Mouse (Mus musculus): ENCODE measurements around the gene Rab13. TPM values are rescaled to one million over a fixed set of nuclear protein-coding genes. Genes with fewer than 3 reads are reported as not detected.

The Rab13 gene
- total and polyA plus RNA-seq, 2 experiments from 2014 or later: 3.9 to 18.5 TPM

GRCm38 (mm10) chr3:90266901-90267775 is 53.6 kb downstream of the Rab13 start:
- no peak for TF ChIP-seq CTCF (IDR thresholded peaks at IDR 0.05)
- Histone ChIP-seq H3K4me3 (ENCODE audit: low read depth, low read length) (no peak overlapping the region), H3K9me3 (ENCODE audit: low read length) (no peaks in the 10 kb centered on the region), H3K4me2 (ENCODE audit: low read depth, low read length, poor library complexity, severe bottlenecking) (peak overlapping the region; percentile 89; the same call in 1 of the 2 replicates), H3K27me3 (ENCODE audit: insufficient read depth, low read length) (no peaks in the 10 kb centered on the region), H3K36me3 (ENCODE audit: insufficient read depth, low read length) (peaks cover 43% of the 10 kb centered on the region), H3K27ac (ENCODE audit: low read depth, low read length) (no peak overlapping the region), H3K4me1 (ENCODE audit: insufficient read depth, low read length) (peaks cover 11% of the 10 kb centered on the region), H3K9ac (replicated peaks; ENCODE audit: low read length, poor library complexity, severe bottlenecking) (no peak overlapping the region)
- no peak for DNase-seq (ENCODE audit: low spot score)
- ATAC-seq (ENCODE audit: low FRiP score): no peak
- 87% methylated on average over 20 of the region's 20 CpGs for WGBS

GRCm38 (mm10) chr3:90268190-90268589 is 54.7 kb downstream of the Rab13 start:
- ATAC-seq (ENCODE audit: low FRiP score): no peak
- no peak for TF ChIP-seq CTCF (IDR thresholded peaks at IDR 0.05)
- DNase-seq (ENCODE audit: low spot score): no peak
- peaks cover 11% of the 10 kb centered on the region for H3K4me1 ChIP-seq (ENCODE audit: insufficient read depth, low read length)
- H3K4me3 ChIP-seq (ENCODE audit: low read depth, low read length): no peak overlapping the region
- H3K4me2 ChIP-seq (ENCODE audit: low read depth, low read length, poor library complexity, severe bottlenecking): no peak overlapping the region
- H3K27me3 ChIP-seq (ENCODE audit: insufficient read depth, low read length): no peaks in the 10 kb centered on the region
- H3K9ac ChIP-seq (replicated peaks; ENCODE audit: low read length, poor library complexity, severe bottlenecking): no peak overlapping the region
- 96% methylated on average over 11 of the region's 11 CpGs for WGBS
- peaks cover 41% of the 10 kb centered on the region for H3K36me3 ChIP-seq (ENCODE audit: insufficient read depth, low read length)
- no peaks in the 10 kb centered on the region for H3K9me3 ChIP-seq (ENCODE audit: low read length)
- H3K27ac ChIP-seq (ENCODE audit: low read depth, low read length): no peak overlapping the region

- TF ChIP-seq CTCF (IDR thresholded peaks at IDR 0.05): no peak
- no peaks in the 10 kb centered on the region for H3K9me3 ChIP-seq (ENCODE audit: low read length)
- H3K9ac ChIP-seq (replicated peaks; ENCODE audit: low read length, poor library complexity, severe bottlenecking): no peak overlapping the region
- ATAC-seq (ENCODE audit: low FRiP score): no peak
- peaks cover 34% of the 10 kb centered on the region for H3K36me3 ChIP-seq (ENCODE audit: insufficient read depth, low read length)
- no peak overlapping the region for H3K4me2 ChIP-seq (ENCODE audit: low read depth, low read length, poor library complexity, severe bottlenecking)
- H3K27me3 ChIP-seq (ENCODE audit: insufficient read depth, low read length): no peaks in the 10 kb centered on the region
- no peak overlapping the region for H3K4me3 ChIP-seq (ENCODE audit: low read depth, low read length)
- H3K27ac ChIP-seq (ENCODE audit: low read depth, low read length): no peak overlapping the region
- 88% methylated on average over 16 of the region's 16 CpGs for WGBS
- peaks cover 11% of the 10 kb centered on the region for H3K4me1 ChIP-seq (ENCODE audit: insufficient read depth, low read length)
- no peak for DNase-seq (ENCODE audit: low spot score)
Measured at GRCm38 (mm10) chr3:90268971-90269370, 55.5 kb downstream of the Rab13 start.

GRCm38 (mm10) chr3:90270784-90271183 is 57.3 kb downstream of the Rab13 start:
- DNase-seq (ENCODE audit: low spot score) (no peak), ATAC-seq (ENCODE audit: low FRiP score) (no peak)
- TF ChIP-seq CTCF (IDR thresholded peaks at IDR 0.05): no peak
- WGBS: 95% methylated on average over 8 of the region's 8 CpGs
- Histone ChIP-seq H3K4me1 (ENCODE audit: insufficient read depth, low read length) (peaks cover 11% of the 10 kb centered on the region), H3K9ac (replicated peaks; ENCODE audit: low read length, poor library complexity, severe bottlenecking) (no peak overlapping the region), H3K27ac (ENCODE audit: low read depth, low read length) (no peak overlapping the region), H3K27me3 (ENCODE audit: insufficient read depth, low read length) (no peaks in the 10 kb centered on the region), H3K4me3 (ENCODE audit: low read depth, low read length) (no peak overlapping the region), H3K36me3 (ENCODE audit: insufficient read depth, low read length) (peaks cover 42% of the 10 kb centered on the region), H3K4me2 (ENCODE audit: low read depth, low read length, poor library complexity, severe bottlenecking) (no peak overlapping the region), H3K9me3 (ENCODE audit: low read length) (no peaks in the 10 kb centered on the region)

DNA sequence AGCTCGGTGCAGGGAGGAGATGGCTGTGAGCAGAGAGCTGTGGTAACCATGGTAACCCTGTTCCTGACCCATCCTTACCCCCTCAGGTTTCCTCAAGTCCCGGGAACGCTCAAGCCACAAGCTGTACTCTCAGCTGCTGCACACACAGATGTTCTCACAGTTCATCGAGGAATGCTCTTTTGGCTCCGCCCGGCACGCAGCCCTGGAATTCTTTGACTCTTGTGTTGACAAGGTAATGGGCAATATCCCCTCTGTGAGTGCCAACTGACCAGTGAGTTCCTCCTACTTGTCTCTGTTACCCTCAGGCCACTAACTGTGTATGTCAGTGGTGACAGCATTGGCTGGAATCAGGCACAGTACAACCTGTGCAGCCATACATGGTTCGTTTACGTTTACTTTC is 58.7 kb downstream of the Rab13 start:
- Histone ChIP-seq H3K4me3 (ENCODE audit: low read depth, low read length) (no peak overlapping the region), H3K4me1 (ENCODE audit: insufficient read depth, low read length) (0 out of 2 replicates have a peak, but pooled peaks cover under 1% of the 10 kb centered on the region), H3K9me3 (ENCODE audit: low read length) (no peaks in the 10 kb centered on the region), H3K36me3 (ENCODE audit: insufficient read depth, low read length) (peaks cover 55% of the 10 kb centered on the region), H3K27me3 (ENCODE audit: insufficient read depth, low read length) (no peaks in the 10 kb centered on the region), H3K9ac (replicated peaks; ENCODE audit: low read length, poor library complexity, severe bottlenecking) (no peak overlapping the region), H3K4me2 (ENCODE audit: low read depth, low read length, poor library complexity, severe bottlenecking) (no peak overlapping the region), H3K27ac (ENCODE audit: low read depth, low read length) (no peak overlapping the region)
- no peak for ATAC-seq (ENCODE audit: low FRiP score)
- DNase-seq (ENCODE audit: low spot score): no peak
- TF ChIP-seq CTCF (IDR thresholded peaks at IDR 0.05): no peak
- WGBS: 70% methylated on average over 9 of the region's 9 CpGs

DNA sequence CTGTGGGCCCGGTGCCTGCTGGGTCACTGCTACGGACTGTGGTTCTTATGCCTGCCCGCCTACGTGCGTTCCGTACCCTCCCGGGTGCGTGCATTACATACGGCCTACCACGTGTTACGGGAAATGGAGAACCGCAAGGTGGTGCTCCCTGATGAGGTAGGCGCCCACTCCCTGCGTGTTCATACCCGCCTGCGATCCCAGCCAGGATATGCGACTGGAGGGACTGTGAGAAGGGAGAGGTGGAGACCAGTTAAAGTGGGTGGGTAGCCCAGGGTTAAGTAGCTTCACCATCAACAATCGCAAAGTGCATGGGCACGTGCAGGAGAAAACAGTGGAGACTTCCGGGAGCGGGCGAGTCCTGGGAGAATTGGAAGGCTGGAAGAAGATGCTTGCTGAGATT is 60.4 kb downstream of the Rab13 start:
- DNase-seq (ENCODE audit: low spot score) (no peak), ATAC-seq (ENCODE audit: low FRiP score) (no peak)
- WGBS: 95% methylated on average over 22 of the region's 22 CpGs
- Histone ChIP-seq H3K9ac (replicated peaks; ENCODE audit: low read length, poor library complexity, severe bottlenecking) (no peak overlapping the region), H3K4me1 (ENCODE audit: insufficient read depth, low read length) (no peaks in the 10 kb centered on the region), H3K36me3 (ENCODE audit: insufficient read depth, low read length) (peaks cover 64% of the 10 kb centered on the region), H3K9me3 (ENCODE audit: low read length) (no peaks in the 10 kb centered on the region), H3K27me3 (ENCODE audit: insufficient read depth, low read length) (no peaks in the 10 kb centered on the region), H3K4me3 (ENCODE audit: low read depth, low read length) (no peak overlapping the region), H3K4me2 (ENCODE audit: low read depth, low read length, poor library complexity, severe bottlenecking) (no peak overlapping the region), H3K27ac (ENCODE audit: low read depth, low read length) (no peak overlapping the region)
- TF ChIP-seq CTCF (IDR thresholded peaks at IDR 0.05): no peak
